Mouse (Mus musculus) WW6 (cell line): ENCODE results near the gene Serpina3b.

Source experiments
- DNase-seq: peaks from one replicate; pipeline ENCODE4 v3.0.0-alpha.2; 2013; ENCODE audit warnings: low read depth, low spot score

Serpina3b gene

DNA sequence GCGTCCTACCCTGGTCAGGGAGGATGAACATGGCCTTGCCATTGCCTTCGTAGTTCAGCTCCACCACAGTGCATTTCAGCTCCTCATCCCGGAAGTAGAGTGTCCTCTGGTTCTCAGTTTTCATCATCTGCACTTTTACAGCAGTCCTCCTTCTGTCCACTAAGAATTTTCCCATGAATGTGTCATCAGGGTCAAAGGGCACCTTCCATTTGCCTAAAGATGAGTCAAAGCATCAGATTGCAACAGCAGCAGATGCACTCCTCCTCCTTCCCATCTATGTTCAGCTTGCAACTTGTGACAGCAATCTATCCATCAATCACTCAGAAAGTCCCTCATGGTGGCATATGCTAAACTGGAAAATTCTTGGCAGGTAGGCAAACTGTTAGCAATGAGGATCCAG, 47.8 kb downstream of the Serpina3b start:
- DNase-seq: no peak

DNA sequence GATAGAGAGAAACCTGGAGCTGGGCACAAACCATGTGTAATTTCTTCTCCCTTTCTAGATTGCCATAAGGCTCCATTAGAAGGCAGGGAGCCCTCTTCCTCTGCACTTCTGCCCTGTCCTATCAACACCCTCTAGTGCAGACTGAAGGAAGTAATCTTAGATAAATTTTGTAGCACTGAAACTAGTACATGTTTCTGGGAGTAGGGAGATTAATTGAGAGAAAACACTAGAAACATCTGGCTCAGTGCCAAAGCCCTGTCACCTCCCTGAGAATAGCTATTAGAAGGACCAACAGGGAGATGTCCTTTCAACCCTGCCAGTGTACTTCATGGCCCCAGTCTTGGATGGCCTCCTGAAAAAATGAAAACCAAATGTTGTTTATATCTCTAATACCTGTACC, 50.8 kb downstream of the Serpina3b start:
- DNase-seq: no peak

DNA sequence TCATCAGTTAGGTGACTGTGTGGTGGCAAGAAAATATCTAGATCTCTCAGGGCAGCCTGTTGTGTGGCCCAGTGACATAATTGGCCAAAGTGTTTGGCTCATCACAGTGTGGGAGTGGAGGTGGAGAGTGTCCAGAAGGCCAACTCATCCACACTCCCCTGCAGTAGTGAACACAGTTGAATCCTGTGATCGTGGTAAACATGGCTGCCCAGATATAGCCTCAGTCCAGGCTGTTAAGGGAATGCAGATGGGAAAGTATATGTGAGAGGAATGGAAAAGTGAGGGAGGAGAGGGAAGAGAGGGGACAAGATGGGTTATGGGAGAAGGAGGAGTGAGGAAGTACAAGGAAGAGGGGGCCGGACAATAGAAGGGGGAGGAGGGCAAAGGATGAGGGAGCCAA, 51.2 kb downstream of the Serpina3b start:
- DNase-seq: no peak

DNA sequence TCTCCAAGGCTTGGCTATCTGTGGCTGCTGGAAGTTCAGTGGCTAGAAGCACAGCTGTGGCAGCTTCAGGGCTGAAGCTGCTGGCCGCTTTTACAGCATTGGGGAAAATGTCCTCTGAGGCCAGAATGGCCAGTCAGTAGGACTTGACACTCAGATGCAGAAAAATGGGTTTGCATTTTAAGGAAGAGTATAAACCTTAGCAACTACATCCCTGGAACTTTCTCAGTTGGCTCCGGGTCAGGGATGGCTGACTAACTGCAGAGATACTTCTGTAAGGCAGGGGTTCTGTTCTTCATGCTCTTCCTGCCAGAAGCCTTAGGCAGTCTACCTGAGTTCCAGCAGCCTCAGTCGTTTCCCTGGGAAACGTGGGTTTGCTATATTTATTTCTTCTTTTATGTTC, 57.2 kb downstream of the Serpina3b start:
- no peak for DNase-seq

DNA sequence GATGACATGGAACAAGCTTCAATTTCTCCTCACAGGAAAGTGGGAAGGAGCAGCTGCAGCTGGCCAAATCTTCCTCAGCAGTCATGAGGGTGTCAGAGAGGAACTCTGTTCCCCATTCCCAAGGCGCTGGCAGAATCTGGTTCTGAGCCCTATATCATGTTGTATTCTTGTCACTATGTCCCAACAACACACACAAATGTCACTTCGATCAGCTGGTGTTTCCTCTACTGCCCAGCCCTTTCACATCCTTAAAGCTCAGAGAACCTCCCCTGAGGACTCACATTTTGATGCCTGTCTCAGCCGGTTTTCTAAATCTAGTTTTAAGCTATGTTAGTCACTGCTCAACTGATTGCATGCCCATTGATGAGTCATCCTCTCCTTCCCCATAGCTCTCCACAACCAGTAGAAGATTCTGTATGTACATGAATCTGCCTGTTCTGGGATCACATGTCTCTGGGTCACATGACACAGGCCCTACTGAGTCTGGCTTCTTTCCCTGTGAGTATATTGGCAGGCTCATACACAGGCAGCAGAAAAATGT, 58.3 kb downstream of the Serpina3b start:
- DNase-seq: no peak
